8 mouse cellular contexts compared by ENCODE assay signal in the genomic region with DNA sequence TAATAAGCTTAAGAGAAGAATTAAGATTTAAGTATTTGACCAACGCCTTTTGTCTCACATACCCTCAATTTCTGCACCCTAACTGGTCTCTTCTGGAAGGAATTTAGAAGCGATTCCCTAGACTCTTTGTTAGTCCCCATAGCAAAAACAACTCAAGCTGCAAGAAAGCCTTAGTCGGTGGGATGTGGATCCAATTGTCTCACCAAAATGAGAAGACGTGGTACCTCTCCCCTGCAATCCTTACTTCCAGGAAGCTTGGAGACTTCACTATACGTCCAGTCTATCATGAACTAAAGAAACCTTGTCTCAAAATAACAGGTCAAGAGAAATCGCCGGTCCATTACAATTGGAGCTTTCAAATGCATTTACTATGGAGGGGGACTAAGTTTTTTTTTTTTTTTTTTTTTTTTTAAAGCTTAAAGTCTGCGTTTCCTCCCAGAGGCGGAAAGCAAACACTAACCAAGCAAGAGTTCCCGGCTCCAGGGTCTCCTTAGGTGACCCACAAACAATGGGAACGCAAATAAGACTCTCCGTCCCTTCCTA. TPM values are rescaled to one million over a fixed set of nuclear protein-coding genes. Genes with fewer than 3 reads are reported as not detected.
DNase-seq lines count a peak whose midpoint lies in the region; ATAC-seq and TF ChIP-seq lines count a peak whose summit lies in the region.

No protein-coding gene starts in this region.

- no peak for TF ChIP-seq CTCF in lung, embryonic 14.5 days (IDR thresholded peaks at IDR 0.05; ENCODE audit: low read depth)

- peak overlapping the region; percentile 72 for H3K4me2 ChIP-seq in lung, embryonic 14.5 days
- peak overlapping the region; percentile 64 for H3K4me2 ChIP-seq in embryonic facial prominence, embryonic 11.5 days (ENCODE audit: low read depth, low read length)
- peak overlapping the region; percentile 61 for H3K4me2 ChIP-seq in intestine, embryonic 14.5 days (ENCODE audit: low read length)
- H3K4me2 ChIP-seq in neural tube, embryonic 14.5 days (ENCODE audit: low read depth, low read length) = peak overlapping the region; percentile 65

- WGBS in lung, embryonic 14.5 days = 2% methylated on average over 12 of the region's 12 CpGs
- WGBS in embryonic facial prominence, embryonic 11.5 days = 2% methylated on average over 12 of the region's 12 CpGs
- WGBS in intestine, embryonic 14.5 days = 1% methylated on average over 12 of the region's 12 CpGs
- WGBS in neural tube, embryonic 14.5 days = 1% methylated on average over 12 of the region's 12 CpGs

- peak overlapping the region; percentile 88 for H3K4me3 ChIP-seq in lung, embryonic 14.5 days (ENCODE audit: low read depth, low read length)
- peak overlapping the region; percentile 91 for H3K4me3 ChIP-seq in embryonic facial prominence, embryonic 11.5 days (ENCODE audit: low read depth, low read length)
- peak overlapping the region; percentile 90 for H3K4me3 ChIP-seq in intestine, embryonic 14.5 days (ENCODE audit: low read depth, low read length)
- peak overlapping the region; percentile 97 for H3K4me3 ChIP-seq in neural tube, embryonic 14.5 days (ENCODE audit: low read depth, low read length)

- H3K4me1 ChIP-seq in lung, embryonic 14.5 days (ENCODE audit: insufficient read depth) = no peaks in the 10 kb centered on the region
- H3K4me1 ChIP-seq in embryonic facial prominence, embryonic 11.5 days (ENCODE audit: control insufficient read depth, insufficient read depth, low read length) = no peaks in the 10 kb centered on the region
- H3K4me1 ChIP-seq in intestine, embryonic 14.5 days (replicated peaks; ENCODE audit: control insufficient read depth, insufficient read depth, low read length) = peaks cover 9% of the 10 kb centered on the region; the same call in 1 of the 2 replicates
- H3K4me1 ChIP-seq in neural tube, embryonic 14.5 days (ENCODE audit: control insufficient read depth, insufficient read depth, low read length) = peaks cover 16% of the 10 kb centered on the region

- H3K9me3 ChIP-seq in lung, embryonic 14.5 days (ENCODE audit: low read depth, low read length) = no peaks in the 10 kb centered on the region
- H3K9me3 ChIP-seq in embryonic facial prominence, embryonic 11.5 days (replicated peaks; ENCODE audit: control insufficient read depth, low read length) = no peaks in the 10 kb centered on the region
- H3K9me3 ChIP-seq in intestine, embryonic 14.5 days (ENCODE audit: control insufficient read depth, low read length) = no peaks in the 10 kb centered on the region
- H3K9me3 ChIP-seq in neural tube, embryonic 14.5 days (ENCODE audit: control insufficient read depth, low read length) = no peaks in the 10 kb centered on the region

- DNase-seq in lung, embryonic 14.5 days = peak; percentile 55
- no peak for DNase-seq in lung, postnatal 25 days (ENCODE audit: low spot score)
- DNase-seq in embryonic facial prominence, embryonic 11.5 days (ENCODE audit: low spot score) = peak; percentile 50
- no peak for DNase-seq in intestine, embryonic 14.5 days (ENCODE audit: low spot score)
- no peak for DNase-seq in right cerebral cortex, postnatal 14 days
- DNase-seq in c-Kit-positive CD71-positive TER-119-positive erythroid progenitor cells, embryonic 14.5 days (ENCODE audit: low spot score) = no peak
- no peak for DNase-seq in cerebellum, adult 8-10 months

- H3K9ac ChIP-seq in lung, embryonic 14.5 days = peak overlapping the region; percentile 43
- peak overlapping the region; percentile 46 for H3K9ac ChIP-seq in embryonic facial prominence, embryonic 11.5 days (replicated peaks; ENCODE audit: low read length)
- H3K9ac ChIP-seq in intestine, embryonic 14.5 days (ENCODE audit: low read length) = peak overlapping the region; percentile 57
- H3K9ac ChIP-seq in neural tube, embryonic 14.5 days (replicated peaks; ENCODE audit: low read depth, low read length) = peak overlapping the region; percentile 87

- no peaks in the 10 kb centered on the region for H3K27me3 ChIP-seq in lung, embryonic 14.5 days (ENCODE audit: insufficient read depth, low read length)
- H3K27me3 ChIP-seq in embryonic facial prominence, embryonic 11.5 days (ENCODE audit: control insufficient read depth, insufficient read depth, low read length) = no peaks in the 10 kb centered on the region
- no peaks in the 10 kb centered on the region for H3K27me3 ChIP-seq in intestine, embryonic 14.5 days (replicated peaks; ENCODE audit: control insufficient read depth, insufficient read depth, low read length)
- H3K27me3 ChIP-seq in neural tube, embryonic 14.5 days (ENCODE audit: control insufficient read depth, insufficient read depth, low read length) = no peaks in the 10 kb centered on the region

- peaks cover 35% of the 10 kb centered on the region for H3K36me3 ChIP-seq in lung, embryonic 14.5 days (ENCODE audit: insufficient read depth)
- H3K36me3 ChIP-seq in embryonic facial prominence, embryonic 11.5 days (replicated peaks; ENCODE audit: control insufficient read depth, insufficient read depth, low read depth, low read length) = peaks cover 3% of the 10 kb centered on the region; the same call in 1 of the 2 replicates
- H3K36me3 ChIP-seq in intestine, embryonic 14.5 days (ENCODE audit: control insufficient read depth, insufficient read depth, low read length) = peaks cover 39% of the 10 kb centered on the region
- H3K36me3 ChIP-seq in neural tube, embryonic 14.5 days (ENCODE audit: control insufficient read depth, insufficient read depth, low read length) = peaks cover 15% of the 10 kb centered on the region; the same call in 1 of the 2 replicates

- ATAC-seq in lung, embryonic 14.5 days (ENCODE audit: insufficient read depth) = peak; percentile 2; the same call in 1 of the 2 replicates
- no peak for ATAC-seq in embryonic facial prominence, embryonic 11.5 days (replicated peaks; ENCODE audit: insufficient number of reproducible peaks, low FRiP score, low TSS enrichment, low read depth)
- ATAC-seq in intestine, embryonic 14.5 days (replicated peaks; ENCODE audit: low FRiP score, low TSS enrichment, low read depth) = no peak
- ATAC-seq in neural tube, embryonic 14.5 days (ENCODE audit: low read depth) = no peak

- peak overlapping the region; percentile 75 for H3K27ac ChIP-seq in lung, embryonic 14.5 days (ENCODE audit: low read depth)
- peak overlapping the region; percentile 82 for H3K27ac ChIP-seq in embryonic facial prominence, embryonic 11.5 days (replicated peaks; ENCODE audit: low read depth, low read length)
- H3K27ac ChIP-seq in intestine, embryonic 14.5 days (ENCODE audit: low read depth) = peak overlapping the region; percentile 86
- H3K27ac ChIP-seq in neural tube, embryonic 14.5 days (ENCODE audit: low read depth, low read length) = peak overlapping the region; percentile 90

RNA-seq across cellular contexts. Expression of a gene that starts 0.5 kb away (rescaled TPM):
- polyA plus RNA-seq in lung, embryonic 14.5 days (2014; fragmentation: Nextera tagmentation; extraction: Ambion mirVana) = 33.1 and 35.9 TPM in 2 replicates
- 45.2 and 47.7 TPM in 2 replicates for polyA plus RNA-seq in embryonic facial prominence, embryonic 11.5 days (2014; fragmentation: Nextera tagmentation; extraction: Ambion mirVana)
- polyA plus RNA-seq in intestine, embryonic 14.5 days (2014; fragmentation: Nextera tagmentation; extraction: Ambion mirVana) = 31.3 and 39.4 TPM in 2 replicates
- polyA plus RNA-seq in neural tube, embryonic 14.5 days (2014; fragmentation: Nextera tagmentation; extraction: Ambion mirVana) = 102 and 106 TPM in 2 replicates

RNA-seq across cellular contexts. Expression of a gene that starts 17.3 kb away (rescaled TPM):
- polyA plus RNA-seq in lung, embryonic 14.5 days (2014; fragmentation: Nextera tagmentation; extraction: Ambion mirVana) = 75.2 and 81.7 TPM in 2 replicates
- 121 and 134 TPM in 2 replicates for polyA plus RNA-seq in embryonic facial prominence, embryonic 11.5 days (2014; fragmentation: Nextera tagmentation; extraction: Ambion mirVana)
- polyA plus RNA-seq in intestine, embryonic 14.5 days (2014; fragmentation: Nextera tagmentation; extraction: Ambion mirVana) = 52.4 and 60.0 TPM in 2 replicates
- polyA plus RNA-seq in neural tube, embryonic 14.5 days (2014; fragmentation: Nextera tagmentation; extraction: Ambion mirVana) = 38.2 and 43.0 TPM in 2 replicates

RNA-seq across cellular contexts. Expression of a gene that starts 17.8 kb away (rescaled TPM):
- 23.0 and 23.1 TPM in 2 replicates for polyA plus RNA-seq in lung, embryonic 14.5 days (2014; fragmentation: Nextera tagmentation; extraction: Ambion mirVana)
- polyA plus RNA-seq in embryonic facial prominence, embryonic 11.5 days (2014; fragmentation: Nextera tagmentation; extraction: Ambion mirVana) = 17.7 and 20.1 TPM in 2 replicates
- polyA plus RNA-seq in intestine, embryonic 14.5 days (2014; fragmentation: Nextera tagmentation; extraction: Ambion mirVana) = 12.0 and 14.8 TPM in 2 replicates
- polyA plus RNA-seq in neural tube, embryonic 14.5 days (2014; fragmentation: Nextera tagmentation; extraction: Ambion mirVana) = 2.4 and 2.5 TPM in 2 replicates

RNA-seq across cellular contexts. Expression of a gene that starts 39.8 kb away (rescaled TPM):
- polyA plus RNA-seq in lung, embryonic 14.5 days (2014; fragmentation: Nextera tagmentation; extraction: Ambion mirVana) = 20.9 and 21.0 TPM in 2 replicates
- polyA plus RNA-seq in embryonic facial prominence, embryonic 11.5 days (2014; fragmentation: Nextera tagmentation; extraction: Ambion mirVana) = 30.8 and 36.5 TPM in 2 replicates
- polyA plus RNA-seq in intestine, embryonic 14.5 days (2014; fragmentation: Nextera tagmentation; extraction: Ambion mirVana) = 21.0 and 23.2 TPM in 2 replicates
- 23.2 TPM in 2 replicates for polyA plus RNA-seq in neural tube, embryonic 14.5 days (2014; fragmentation: Nextera tagmentation; extraction: Ambion mirVana)

RNA-seq across cellular contexts. Expression of a gene that starts 52.5 kb away (rescaled TPM):
- 18.7 and 19.5 TPM in 2 replicates for polyA plus RNA-seq in lung, embryonic 14.5 days (2014; fragmentation: Nextera tagmentation; extraction: Ambion mirVana)
- polyA plus RNA-seq in embryonic facial prominence, embryonic 11.5 days (2014; fragmentation: Nextera tagmentation; extraction: Ambion mirVana) = 45.5 and 50.4 TPM in 2 replicates
- polyA plus RNA-seq in intestine, embryonic 14.5 days (2014; fragmentation: Nextera tagmentation; extraction: Ambion mirVana) = 21.7 and 23.0 TPM in 2 replicates
- 172 and 179 TPM in 2 replicates for polyA plus RNA-seq in neural tube, embryonic 14.5 days (2014; fragmentation: Nextera tagmentation; extraction: Ambion mirVana)

Comparison
In these comparisons a context has a peak if more than half of its experiments do, and no peak if none do; other contexts are left out.
1. DNase-seq: peak in lung, embryonic 14.5 days (single experiment) and embryonic facial prominence, embryonic 11.5 days (single experiment); none in lung, postnatal 25 days (single experiment), intestine, embryonic 14.5 days (single experiment), right cerebral cortex, postnatal 14 days (single experiment), c-Kit-positive CD71-positive TER-119-positive erythroid progenitor cells, embryonic 14.5 days (single experiment) and cerebellum, adult 8-10 months (single experiment).
2. Peak in every context shown above with its lines, with median percentiles within 50 percentile points of each other: H3K27ac ChIP-seq, H3K4me2 ChIP-seq, H3K4me3 ChIP-seq and H3K9ac ChIP-seq.